Mouse (Mus musculus) heart, adult 8-10 months (tissue): ENCODE measurements around the gene Popdc3. TPM values are rescaled to one million over a fixed set of nuclear protein-coding genes. Genes with fewer than 3 reads are reported as not detected.
"Not testable (repeated sequence)": the region's sequence is repeated elsewhere in the genome, so short reads cannot be mapped to it uniquely, and the experiment has no call there.

Experiments used
- DNase-seq: peaks from one replicate; pipeline ENCODE4 v3.0.0; 2022; ENCODE audit warnings: low spot score
- total RNA-seq, 4 experiments: library from RNA; stranded (reverse); gene quantifications; 2 replicates each; pipeline ENCODE4 v1.2.4; 2022

Popdc3 gene
- total RNA-seq, 4 experiments from 2014 or later, result 25.5 to 40.5 (median 31.9) TPM

GRCm38 (mm10) chr10:45311624-45312023 lies 133.7 kb downstream of the Popdc3 start:
- DNase-seq, result no peak

DNA sequence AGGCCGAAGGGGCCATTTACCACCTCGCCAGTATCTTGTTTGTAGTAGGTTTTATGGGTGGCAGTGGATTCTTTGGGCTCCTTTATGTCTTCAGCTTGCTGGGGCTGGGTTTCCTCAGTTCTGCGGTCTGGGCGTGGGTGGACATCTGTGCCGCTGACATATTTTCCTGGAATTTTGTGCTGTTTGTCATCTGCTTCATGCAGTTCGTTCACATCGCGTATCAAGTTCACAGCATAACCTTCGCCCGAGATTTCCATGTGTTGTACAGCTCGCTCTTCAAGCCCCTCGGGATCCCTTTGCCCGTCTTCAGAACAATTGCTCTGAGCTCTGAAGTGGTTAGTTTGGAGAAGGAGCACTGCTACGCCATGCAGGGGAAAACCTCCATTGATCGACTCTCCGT lies 137.0 kb downstream of the Popdc3 start:
- no peak for DNase-seq

- no peak for DNase-seq
Measured at GRCm38 (mm10) chr10:45318922-45319321, 141.0 kb downstream of the Popdc3 start.

- DNase-seq, result no peak
Measured at GRCm38 (mm10) chr10:45320296-45320695, 142.4 kb downstream of the Popdc3 start.

GRCm38 (mm10) chr10:45324159-45324558 lies 146.3 kb downstream of the Popdc3 start:
- no peak for DNase-seq

DNA sequence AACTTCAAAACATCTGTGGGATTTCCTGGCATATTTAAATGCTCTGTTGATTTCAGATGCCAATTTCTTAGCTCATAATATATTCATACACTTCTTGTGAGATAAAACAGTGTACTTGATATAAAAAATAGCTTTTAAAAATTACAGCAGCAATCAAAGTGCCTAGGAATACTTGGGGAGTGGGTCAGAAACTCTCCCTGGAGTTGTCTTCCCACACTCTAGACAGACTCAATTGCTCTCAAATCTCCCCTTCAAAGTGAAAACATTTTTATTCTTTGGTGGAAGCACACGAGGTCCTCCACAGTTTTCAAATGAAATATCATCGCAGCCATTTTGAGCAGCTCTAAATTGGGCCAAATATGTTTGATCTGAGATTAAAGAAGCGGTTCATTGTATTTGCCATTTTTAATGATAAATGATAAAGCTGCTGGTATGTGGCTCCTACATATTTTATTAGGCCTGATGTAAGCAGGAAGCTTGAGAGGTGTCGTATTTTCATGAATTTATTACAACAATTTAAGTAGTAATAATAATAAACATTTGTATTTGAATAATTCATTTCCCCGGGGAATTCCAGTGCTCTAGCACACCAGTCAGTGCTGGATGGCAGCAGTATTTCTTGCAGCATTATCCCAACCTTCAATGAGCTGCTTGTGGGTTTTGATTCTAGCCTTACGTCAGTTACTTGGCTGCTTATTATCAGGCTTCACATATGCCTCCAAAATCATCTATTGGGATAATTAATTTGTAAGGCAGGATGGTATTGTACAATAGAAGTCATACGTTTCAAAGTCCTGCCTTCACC lies 150.5 kb downstream of the Popdc3 start:
- no peak for DNase-seq

- no peak for DNase-seq
Measured at GRCm38 (mm10) chr10:45334925-45335324, 157.0 kb downstream of the Popdc3 start.

- peak; percentile 11 for DNase-seq
Measured at GRCm38 (mm10) chr10:45335434-45336422, 157.8 kb downstream of the Popdc3 start, which contains the start of gene Bves. TSS of gene Bves (plus strand) at chr10:45335772.

DNA sequence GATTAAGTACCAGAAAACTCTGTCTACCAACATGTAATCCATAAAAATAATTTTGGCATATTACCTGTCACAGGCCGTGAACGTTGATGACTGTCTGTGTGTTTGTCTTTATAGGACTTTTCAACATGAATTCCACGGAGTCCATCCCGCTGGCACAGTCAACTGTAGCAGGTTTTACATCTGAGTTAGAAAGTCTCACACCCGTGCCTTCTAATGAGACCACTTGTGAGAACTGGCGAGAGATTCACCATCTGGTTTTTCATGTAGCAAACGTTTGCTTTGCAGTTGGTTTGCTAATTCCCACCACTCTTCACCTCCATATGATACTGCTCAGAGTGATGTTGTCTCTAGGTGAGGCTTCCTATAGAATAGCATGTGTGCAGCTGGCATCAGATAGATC lies 161.2 kb downstream of the Popdc3 start:
- no peak for DNase-seq

DNA sequence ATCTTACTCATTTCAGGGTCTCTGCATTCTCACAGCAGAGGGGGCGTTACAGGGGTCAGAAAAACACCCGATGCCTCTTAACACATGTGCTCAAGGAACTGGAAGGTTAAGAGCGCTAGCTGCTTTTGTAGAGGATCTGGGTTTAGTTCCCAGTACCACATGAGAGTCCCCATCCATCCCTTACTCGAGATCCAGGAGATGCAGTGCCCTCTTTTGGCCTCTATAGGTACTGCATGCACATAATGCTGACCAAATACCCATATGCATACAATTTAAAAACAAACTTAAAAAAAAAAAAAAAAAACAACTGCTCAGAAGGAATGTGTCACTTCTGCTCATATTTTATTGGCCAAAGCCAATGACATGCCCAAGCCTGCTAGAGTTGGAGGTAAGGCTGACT lies 166.5 kb downstream of the Popdc3 start:
- no peak for DNase-seq

DNA sequence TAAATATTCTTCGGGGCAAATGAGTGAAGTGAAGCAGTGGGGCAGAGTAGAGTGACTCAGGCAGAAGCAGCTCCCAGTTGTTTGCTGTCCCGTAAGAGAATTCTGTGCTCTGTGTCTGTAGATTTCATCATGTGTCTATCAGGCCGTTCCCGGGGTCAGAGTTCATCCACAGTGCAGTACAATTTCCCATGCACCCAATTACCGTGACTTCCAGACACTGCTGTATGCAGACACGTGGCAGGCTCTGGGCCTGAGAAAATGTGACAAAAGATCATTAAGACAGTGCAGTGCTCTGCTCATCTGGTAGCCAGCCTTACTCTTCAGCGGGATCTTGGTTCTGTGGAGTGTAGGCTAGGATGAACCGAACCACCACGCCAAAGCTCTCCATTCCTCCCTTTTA lies 167.3 kb downstream of the Popdc3 start:
- DNase-seq, result no peak

DNA sequence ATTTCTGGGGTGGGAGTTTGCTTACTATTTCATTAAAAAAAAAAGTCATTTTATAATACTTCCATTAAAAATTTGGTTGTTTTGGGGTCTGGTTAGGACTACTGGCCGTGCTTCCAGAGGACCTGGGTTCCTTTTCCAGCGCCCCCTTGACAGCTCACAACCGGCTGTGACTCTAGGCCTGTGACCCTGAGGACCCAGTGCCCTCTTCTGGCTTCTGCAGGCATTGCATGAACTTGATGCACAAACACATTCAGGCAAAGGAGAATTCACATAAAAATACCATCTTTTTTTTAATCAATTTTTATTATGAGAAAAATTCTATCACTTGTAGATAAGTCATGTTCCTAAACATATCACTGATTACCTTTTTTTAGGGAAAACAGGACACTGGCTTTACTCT lies 170.2 kb downstream of the Popdc3 start:
- DNase-seq, result not testable (repeated sequence)

GRCm38 (mm10) chr10:45356091-45356490 lies 178.2 kb downstream of the Popdc3 start:
- no peak for DNase-seq

GRCm38 (mm10) chr10:45363396-45363795 lies 185.5 kb downstream of the Popdc3 start:
- peak; percentile 44 for DNase-seq

- no peak for DNase-seq
Measured at GRCm38 (mm10) chr10:45366987-45367705, 189.2 kb downstream of the Popdc3 start.

Other genes with a start within 250 kb of the Popdc3 start
- 10 to 100 TPM; 11.9 to 14.3 (median 13.3) TPM for gene Prep, start 110.9 kb upstream of the Popdc3 start, total RNA-seq
- gene Bves, start 157.7 kb downstream of the Popdc3 start, total RNA-seq, result 10 to 100 TPM; 29.5 to 34.0 (median 31.9) TPM